ENCODE assay signal across 8 mouse cellular contexts in genomic region chr7:16129421-16129845, GRCm38 (mm10). TPM values are rescaled to one million over a fixed set of nuclear protein-coding genes. Genes with fewer than 3 reads are reported as not detected.
A peak's percentile ranks its signal among the peaks of the same experiment; 100 is the strongest.
DNase-seq lines count a peak whose midpoint lies in the region; ATAC-seq lines count a peak whose summit lies in the region.

TSS of gene Slc8a2 (plus strand) at chr7:16129826.

- 0% methylated on average over 12 of the region's 12 CpGs for WGBS in embryonic facial prominence, embryonic 12.5 days
- WGBS in limb, embryonic 13.5 days: 1% methylated on average over 12 of the region's 12 CpGs
- 2% methylated on average over 12 of the region's 12 CpGs for WGBS in midbrain, embryonic 15.5 days
- 2% methylated on average over 12 of the region's 12 CpGs for WGBS in stomach, embryonic 14.5 days

- ATAC-seq in embryonic facial prominence, embryonic 12.5 days (ENCODE audit: insufficient number of reproducible peaks, insufficient read depth, low FRiP score, low TSS enrichment): peak; percentile 72
- peak; percentile 86 for ATAC-seq in limb, embryonic 13.5 days (ENCODE audit: low FRiP score, low read depth)
- peak; percentile 89 for ATAC-seq in midbrain, embryonic 15.5 days (replicated peaks)
- ATAC-seq in stomach, embryonic 14.5 days (ENCODE audit: insufficient number of reproducible peaks, insufficient read depth, low FRiP score, low read depth): peak; percentile 87

- peak within 1 kb of the TSS; percentile 81 for H3K9ac ChIP-seq in embryonic facial prominence, embryonic 12.5 days
- H3K9ac ChIP-seq in limb, embryonic 13.5 days: peak within 1 kb of the TSS; percentile 75
- peak within 1 kb of the TSS; percentile 78 for H3K9ac ChIP-seq in midbrain, embryonic 15.5 days
- H3K9ac ChIP-seq in stomach, embryonic 14.5 days (replicated peaks; ENCODE audit: low read depth, low read length): peak within 1 kb of the TSS; percentile 40

- H3K4me3 ChIP-seq in embryonic facial prominence, embryonic 12.5 days: peak within 1 kb of the TSS; percentile 72
- H3K4me3 ChIP-seq in limb, embryonic 13.5 days: peak within 1 kb of the TSS; percentile 59
- peak within 1 kb of the TSS; percentile 64 for H3K4me3 ChIP-seq in midbrain, embryonic 15.5 days
- peak within 1 kb of the TSS; percentile 53 for H3K4me3 ChIP-seq in stomach, embryonic 14.5 days (ENCODE audit: low read depth, low read length)

- H3K4me2 ChIP-seq in embryonic facial prominence, embryonic 12.5 days (replicated peaks): peak within 1 kb of the TSS; percentile 90
- peak within 1 kb of the TSS; percentile 82 for H3K4me2 ChIP-seq in limb, embryonic 13.5 days (replicated peaks)
- peak within 1 kb of the TSS; percentile 73 for H3K4me2 ChIP-seq in midbrain, embryonic 15.5 days
- H3K4me2 ChIP-seq in stomach, embryonic 14.5 days (replicated peaks; ENCODE audit: low read depth, low read length): peak within 1 kb of the TSS; percentile 66

- H3K4me1 ChIP-seq in embryonic facial prominence, embryonic 12.5 days: peaks cover 33% of the 10 kb centered on the region
- H3K4me1 ChIP-seq in limb, embryonic 13.5 days: peaks cover 30% of the 10 kb centered on the region
- peaks cover 57% of the 10 kb centered on the region for H3K4me1 ChIP-seq in midbrain, embryonic 15.5 days
- peaks cover 10% of the 10 kb centered on the region; the same call in 1 of the 2 replicates for H3K4me1 ChIP-seq in stomach, embryonic 14.5 days (ENCODE audit: control insufficient read depth, insufficient read depth, low read length)

- peaks cover 27% of the 10 kb centered on the region for H3K36me3 ChIP-seq in embryonic facial prominence, embryonic 12.5 days
- H3K36me3 ChIP-seq in limb, embryonic 13.5 days: peaks cover 23% of the 10 kb centered on the region
- 0 out of 2 replicates have a peak, but pooled peaks cover 6% of the 10 kb centered on the region for H3K36me3 ChIP-seq in midbrain, embryonic 15.5 days (replicated peaks)
- peaks cover 9% of the 10 kb centered on the region for H3K36me3 ChIP-seq in stomach, embryonic 14.5 days (ENCODE audit: control insufficient read depth, insufficient read depth, low read length)

- no peaks in the 10 kb centered on the region for H3K9me3 ChIP-seq in embryonic facial prominence, embryonic 12.5 days
- H3K9me3 ChIP-seq in limb, embryonic 13.5 days: no peaks in the 10 kb centered on the region
- H3K9me3 ChIP-seq in midbrain, embryonic 15.5 days: no peaks in the 10 kb centered on the region
- H3K9me3 ChIP-seq in stomach, embryonic 14.5 days (ENCODE audit: control insufficient read depth, low read depth, low read length): no peaks in the 10 kb centered on the region

- H3K27me3 ChIP-seq in embryonic facial prominence, embryonic 12.5 days: no peaks in the 10 kb centered on the region
- H3K27me3 ChIP-seq in limb, embryonic 13.5 days: peaks cover 20% of the 10 kb centered on the region
- no peaks in the 10 kb centered on the region for H3K27me3 ChIP-seq in midbrain, embryonic 15.5 days (replicated peaks)
- no peaks in the 10 kb centered on the region for H3K27me3 ChIP-seq in stomach, embryonic 14.5 days (ENCODE audit: control insufficient read depth, insufficient read depth, low read length)

- DNase-seq in urinary bladder, postnatal 10 days (ENCODE audit: low spot score): peak; percentile 47
- DNase-seq in urinary bladder, adult 2 months (ENCODE audit: low spot score): no peak
- peak; percentile 65 for DNase-seq in heart, adult 8-10 months (ENCODE audit: low spot score)
- DNase-seq in kidney, adult 8-10 months: peak; percentile 59 to 70

- H3K27ac ChIP-seq in embryonic facial prominence, embryonic 12.5 days: peak within 1 kb of the TSS; percentile 86
- H3K27ac ChIP-seq in limb, embryonic 13.5 days: peak within 1 kb of the TSS; percentile 55; the same call in 1 of the 2 replicates
- H3K27ac ChIP-seq in midbrain, embryonic 15.5 days: peak within 1 kb of the TSS; percentile 80
- H3K27ac ChIP-seq in stomach, embryonic 14.5 days (ENCODE audit: low read length): peak within 1 kb of the TSS; percentile 75

RNA-seq across cellular contexts. Expression of gene Slc8a2, which starts in this region (rescaled TPM):
- 3.8 and 6.6 TPM in 2 replicates for polyA plus RNA-seq in urinary bladder, adult 2 months (2012; rRNA removed)
- polyA plus RNA-seq in embryonic facial prominence, embryonic 12.5 days (2016; fragmentation: Nextera tagmentation; extraction: Ambion mirVana): 0.49 and 0.55 TPM in 2 replicates
- total RNA-seq in heart, adult 8-10 months (2022): under 1 TPM; 0.66 to 0.84 (median 0.70) TPM
- polyA plus RNA-seq in limb, embryonic 13.5 days (2015; fragmentation: Nextera tagmentation; extraction: Ambion mirVana): 0.14 and 0.28 TPM in 2 replicates
- polyA plus RNA-seq in midbrain, embryonic 15.5 days (2015; fragmentation: Nextera tagmentation; extraction: Ambion mirVana): 0.80 and 0.88 TPM in 2 replicates
- 0.35 and 0.38 TPM in 2 replicates for polyA plus RNA-seq in stomach, embryonic 14.5 days (2014; fragmentation: Nextera tagmentation; extraction: Ambion mirVana)

Comparison
In these comparisons a context has a peak if more than half of its experiments do, and no peak if none do; other contexts are left out.
1. Peak in ATAC-seq, H3K4me3 ChIP-seq, H3K27ac ChIP-seq, H3K9ac ChIP-seq and H3K4me2 ChIP-seq in embryonic facial prominence, embryonic 12.5 days; RNA of the gene not detected or under 1 TPM.
2. Peak in DNase-seq in heart, adult 8-10 months; RNA of the gene not detected or under 1 TPM.
3. Peak in ATAC-seq, H3K4me3 ChIP-seq, H3K27ac ChIP-seq, H3K9ac ChIP-seq and H3K4me2 ChIP-seq in limb, embryonic 13.5 days; RNA of the gene not detected or under 1 TPM.
4. Peak in ATAC-seq, H3K4me3 ChIP-seq, H3K27ac ChIP-seq, H3K9ac ChIP-seq and H3K4me2 ChIP-seq in midbrain, embryonic 15.5 days; RNA of the gene not detected or under 1 TPM.
5. Peak in ATAC-seq, H3K4me3 ChIP-seq, H3K27ac ChIP-seq, H3K9ac ChIP-seq and H3K4me2 ChIP-seq in stomach, embryonic 14.5 days; RNA of the gene not detected or under 1 TPM.